Mouse (Mus musculus): ENCODE measurements around the gene Dcaf4.

DNA sequence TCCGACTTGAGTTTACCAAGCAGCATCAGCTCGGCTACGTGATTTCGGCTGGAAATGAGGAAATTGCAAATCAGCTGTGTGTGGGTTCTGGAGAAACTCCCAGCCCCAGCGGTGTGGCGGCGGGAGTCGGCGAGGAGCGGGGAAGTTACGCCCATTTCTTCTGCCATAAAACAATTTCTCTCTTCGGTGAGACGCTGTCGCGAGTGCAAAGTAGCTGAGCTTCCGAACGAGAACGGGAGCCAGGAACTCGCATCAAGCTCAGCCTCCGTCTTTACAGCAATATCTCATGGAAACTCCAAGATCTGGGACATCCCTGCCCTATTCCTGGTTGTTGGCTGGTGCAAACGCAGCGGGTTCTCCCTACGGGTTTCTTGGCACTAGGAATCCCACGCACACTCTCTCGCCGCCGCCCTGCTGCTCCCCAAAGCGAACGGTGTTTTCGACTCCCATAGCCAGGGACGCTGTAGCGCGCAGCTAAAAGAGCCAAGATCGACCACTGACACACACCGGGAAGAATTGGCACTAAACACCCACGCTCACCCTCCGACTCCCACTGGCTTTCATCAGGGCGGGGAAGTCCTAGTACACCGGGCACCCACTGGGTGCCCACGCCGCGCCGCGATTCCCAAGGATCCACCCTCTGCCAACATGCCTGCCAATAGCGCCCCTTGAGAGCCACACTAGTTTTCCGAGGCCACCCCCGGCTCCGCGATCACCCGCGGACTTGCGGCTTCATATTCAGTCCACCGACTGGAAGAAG lies 34.2 kb upstream of the Dcaf4 start:
- TF ChIP-seq CTCF (IDR thresholded peaks at IDR 0.05; ENCODE audit: low read depth) = no peak
- no peak for TF ChIP-seq EP300 (IDR thresholded peaks at IDR 0.05; ENCODE audit: low read depth)

Data from heart, postnatal 0 days (tissue).